Mouse (Mus musculus): ENCODE results near the gene Rhox3a2. TPM values are rescaled to one million over a fixed set of nuclear protein-coding genes. Genes with fewer than 3 reads are reported as not detected.
"Not testable (repeated sequence)": the region's sequence is repeated elsewhere in the genome, so short reads cannot be mapped to it uniquely, and the experiment has no call there.

The Rhox3a2 gene
- not detected in 2 replicates for polyA plus RNA-seq (2015; fragmentation: Nextera tagmentation; extraction: Ambion mirVana)

DNA sequence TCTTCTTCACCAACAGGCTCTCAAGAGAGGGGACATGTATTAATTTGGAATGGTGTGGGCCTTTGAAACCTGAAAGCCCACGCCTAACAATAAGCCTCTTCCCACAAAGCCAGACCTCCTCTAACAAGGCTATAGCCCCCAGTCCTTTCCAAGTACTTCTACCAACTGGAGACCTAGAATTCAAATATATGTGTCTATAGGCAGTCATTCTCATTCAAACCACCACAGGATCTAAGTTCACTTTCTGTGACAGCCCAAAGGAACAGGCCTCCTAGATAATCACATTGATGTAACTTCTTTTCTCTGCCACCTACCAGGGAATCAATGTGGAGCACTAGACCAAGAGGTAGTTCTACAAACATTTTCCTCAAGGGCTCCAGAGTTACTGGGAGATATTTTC is at the start of gene Rhox3a2:
Rhox3a2 (plus strand) TSS at position 301 of the 400 bp plus-strand sequence.
- ATAC-seq (ENCODE audit: insufficient read depth, low FRiP score, low read depth); H3K4me2 ChIP-seq; H3K27ac ChIP-seq; H3K4me1 ChIP-seq; H3K9ac ChIP-seq; H3K4me3 ChIP-seq (replicated peaks); H3K36me3 ChIP-seq; H3K9me3 ChIP-seq; H3K27me3 ChIP-seq (replicated peaks): not testable (repeated sequence)
- no CpG with 5 or more reads among the region's 1 CpGs for WGBS

DNA sequence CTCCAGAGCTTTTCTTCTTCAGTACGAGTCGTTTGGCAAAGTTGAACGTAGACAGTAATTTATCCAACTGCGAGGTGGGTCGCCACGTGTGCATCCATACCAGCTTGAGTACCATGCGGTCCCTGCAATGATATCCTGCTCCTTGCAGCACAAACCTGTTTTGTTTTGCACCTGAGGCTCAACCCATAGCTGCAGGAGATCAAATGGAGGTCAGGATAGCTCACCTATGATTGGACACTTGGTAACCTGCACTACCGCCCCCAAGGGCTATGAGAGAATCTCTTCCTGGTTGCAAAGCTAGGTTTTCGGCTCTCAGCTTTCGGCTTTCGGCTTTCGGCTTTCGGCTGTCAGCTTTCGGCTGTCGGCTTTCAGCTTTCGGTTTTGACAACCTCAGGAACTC is 10.7 kb downstream of the Rhox3a2 start, which contains the start of gene Rhox4a2:
Rhox4a2 (plus strand) TSS at position 301 of the 400 bp plus-strand sequence.
- not testable (repeated sequence) for H3K4me3 ChIP-seq (replicated peaks); H3K9me3 ChIP-seq; H3K27ac ChIP-seq; H3K36me3 ChIP-seq; H3K9ac ChIP-seq; H3K4me1 ChIP-seq; H3K4me2 ChIP-seq; H3K27me3 ChIP-seq (replicated peaks); ATAC-seq (ENCODE audit: insufficient read depth, low FRiP score, low read depth)
- 88% methylated on average over 9 of the region's 16 CpGs for WGBS

DNA sequence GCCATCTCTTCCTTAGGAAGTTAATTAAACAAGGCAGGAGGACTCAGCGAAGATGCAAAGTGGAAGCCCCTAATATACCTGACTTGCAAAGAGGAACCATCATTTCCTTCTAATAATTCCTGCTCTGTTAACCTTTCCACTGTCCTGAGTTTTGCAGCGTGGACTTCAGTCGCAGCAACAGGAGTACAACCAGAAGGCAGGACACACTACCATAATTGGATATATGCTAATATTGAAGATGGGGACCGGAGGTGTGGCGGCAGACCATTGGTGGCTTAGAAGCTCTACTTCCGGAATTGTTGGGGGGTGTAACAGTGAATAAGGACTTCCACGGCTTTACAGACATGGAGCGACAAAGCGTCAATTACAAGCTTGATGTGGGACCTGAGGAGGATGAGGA is 31.9 kb downstream of the Rhox3a2 start, which contains the start of gene Rhox2b:
Rhox2b (plus strand) TSS at position 301 of the 400 bp plus-strand sequence.
- no CpG with 5 or more reads among the region's 9 CpGs for WGBS
- not testable (repeated sequence) for H3K36me3 ChIP-seq; ATAC-seq (ENCODE audit: insufficient read depth, low FRiP score, low read depth); H3K27ac ChIP-seq; H3K4me2 ChIP-seq; H3K27me3 ChIP-seq (replicated peaks); H3K4me1 ChIP-seq; H3K9me3 ChIP-seq; H3K4me3 ChIP-seq (replicated peaks); H3K9ac ChIP-seq

GRCm38 (mm10) chrX:37432194-37432593 is 52.4 kb downstream of the Rhox3a2 start, which contains the start of gene Rhox4b:
Rhox4b (plus strand) TSS chrX:37432494.
- not testable (repeated sequence) for H3K27ac ChIP-seq; H3K9ac ChIP-seq; H3K27me3 ChIP-seq (replicated peaks); H3K4me2 ChIP-seq; ATAC-seq (ENCODE audit: insufficient read depth, low FRiP score, low read depth); H3K9me3 ChIP-seq; H3K4me1 ChIP-seq; H3K36me3 ChIP-seq; H3K4me3 ChIP-seq (replicated peaks)
- WGBS: 83% methylated on average over 14 of the region's 15 CpGs

Other genes with a start within 250 kb of the Rhox3a2 start
- gene Akap14, start 211.2 kb upstream of the Rhox3a2 start, polyA plus RNA-seq (2015; fragmentation: Nextera tagmentation; extraction: Ambion mirVana): 0.06 TPM in 1 of 2 replicates, not detected in the other
- gene Ndufa1, start 188.9 kb upstream of the Rhox3a2 start, polyA plus RNA-seq (2015; fragmentation: Nextera tagmentation; extraction: Ambion mirVana): 383 and 411 TPM in 2 replicates
- gene Rnf113a1, start 188.8 kb upstream of the Rhox3a2 start, polyA plus RNA-seq (2015; fragmentation: Nextera tagmentation; extraction: Ambion mirVana): 10.2 TPM in 2 replicates
- not detected in 2 replicates for gene Gm9, start 169.0 kb upstream of the Rhox3a2 start, polyA plus RNA-seq (2015; fragmentation: Nextera tagmentation; extraction: Ambion mirVana)
- not detected in 2 replicates for gene Rhox1, start 157.8 kb upstream of the Rhox3a2 start, polyA plus RNA-seq (2015; fragmentation: Nextera tagmentation; extraction: Ambion mirVana)
- gene Rhox2a, start 135.1 kb upstream of the Rhox3a2 start, polyA plus RNA-seq (2015; fragmentation: Nextera tagmentation; extraction: Ambion mirVana): not detected in 2 replicates
- gene Rhox3a, start 130.1 kb upstream of the Rhox3a2 start, polyA plus RNA-seq (2015; fragmentation: Nextera tagmentation; extraction: Ambion mirVana): not detected in 2 replicates
- gene Rhox4a, start 114.7 kb upstream of the Rhox3a2 start, polyA plus RNA-seq (2015; fragmentation: Nextera tagmentation; extraction: Ambion mirVana): not detected in 2 replicates
- 0.30 TPM in 1 of 2 replicates, not detected in the other for gene Rhox4a2, start 10.8 kb downstream of the Rhox3a2 start, polyA plus RNA-seq (2015; fragmentation: Nextera tagmentation; extraction: Ambion mirVana)
- not detected in 2 replicates for gene Rhox2b, start 32.0 kb downstream of the Rhox3a2 start, polyA plus RNA-seq (2015; fragmentation: Nextera tagmentation; extraction: Ambion mirVana)
- not detected in 2 replicates for gene Rhox4b, start 52.5 kb downstream of the Rhox3a2 start, polyA plus RNA-seq (2015; fragmentation: Nextera tagmentation; extraction: Ambion mirVana)
- gene Rhox2c, start 73.7 kb downstream of the Rhox3a2 start, polyA plus RNA-seq (2015; fragmentation: Nextera tagmentation; extraction: Ambion mirVana): not detected in 2 replicates
- gene Rhox3c, start 78.6 kb downstream of the Rhox3a2 start, polyA plus RNA-seq (2015; fragmentation: Nextera tagmentation; extraction: Ambion mirVana): not detected in 2 replicates
- gene Rhox4c, start 100.3 kb downstream of the Rhox3a2 start, polyA plus RNA-seq (2015; fragmentation: Nextera tagmentation; extraction: Ambion mirVana): not detected in 2 replicates
- not detected in 2 replicates for gene Rhox2d, start 113.4 kb downstream of the Rhox3a2 start, polyA plus RNA-seq (2015; fragmentation: Nextera tagmentation; extraction: Ambion mirVana)
- gene Rhox4d, start 134.3 kb downstream of the Rhox3a2 start, polyA plus RNA-seq (2015; fragmentation: Nextera tagmentation; extraction: Ambion mirVana): not detected in 2 replicates
- not detected in 2 replicates for gene Rhox2e, start 150.4 kb downstream of the Rhox3a2 start, polyA plus RNA-seq (2015; fragmentation: Nextera tagmentation; extraction: Ambion mirVana)
- gene Rhox3e, start 162.0 kb downstream of the Rhox3a2 start, polyA plus RNA-seq (2015; fragmentation: Nextera tagmentation; extraction: Ambion mirVana): not detected in 2 replicates
- not detected in 2 replicates for gene Rhox4e, start 177.4 kb downstream of the Rhox3a2 start, polyA plus RNA-seq (2015; fragmentation: Nextera tagmentation; extraction: Ambion mirVana)
- gene Rhox2f, start 191.4 kb downstream of the Rhox3a2 start, polyA plus RNA-seq (2015; fragmentation: Nextera tagmentation; extraction: Ambion mirVana): not detected in 2 replicates
- gene Rhox3f, start 201.0 kb downstream of the Rhox3a2 start, polyA plus RNA-seq (2015; fragmentation: Nextera tagmentation; extraction: Ambion mirVana): not detected in 2 replicates
- gene Rhox4f, start 227.7 kb downstream of the Rhox3a2 start, polyA plus RNA-seq (2015; fragmentation: Nextera tagmentation; extraction: Ambion mirVana): not detected in 2 replicates
- not detected in 2 replicates for gene Rhox3g, start 248.6 kb downstream of the Rhox3a2 start, polyA plus RNA-seq (2015; fragmentation: Nextera tagmentation; extraction: Ambion mirVana)